Mouse (Mus musculus) kidney, postnatal 0 days (tissue): ENCODE results near the gene Sult1d1. TPM values are rescaled to one million over a fixed set of nuclear protein-coding genes. Genes with fewer than 3 reads are reported as not detected.
"Not testable (repeated sequence)": the region's sequence is repeated elsewhere in the genome, so short reads cannot be mapped to it uniquely, and the experiment has no call there.

Experiments
- ATAC-seq: fragments of 200-750 bp; cut with Nextera tagmentation; replicated peaks from 2 replicates; pipeline ENCODE4 v1.8.0; 2017; ENCODE audit warnings: low read depth, moderate number of reproducible peaks, moderate TSS enrichment, moderate library complexity; ENCODE audit not compliant: low FRiP score
- DNase-seq: peaks from one replicate; pipeline ENCODE4 v3.0.0-alpha.2; 2016; ENCODE audit warnings: low spot score
- H3K27ac ChIP-seq: fragments of 300-500 bp; sonication (generic); 2 replicates; pipeline ENCODE4 v1.5.1; 2014; ENCODE audit warnings: mild to moderate bottlenecking
- H3K27me3 ChIP-seq: fragments of 300-500 bp; sonication (generic); 2 replicates; pipeline ENCODE4 v1.6.1; 2014; ENCODE audit warnings: low read length, mixed read lengths; ENCODE audit not compliant: insufficient read depth
- H3K36me3 ChIP-seq: fragments of 300-500 bp; sonication (generic); 2 replicates; pipeline ENCODE4 v1.6.1; 2014; ENCODE audit warnings: low read length, mixed read lengths; ENCODE audit not compliant: insufficient read depth
- H3K4me1 ChIP-seq: fragments of 300-500 bp; sonication (generic); replicated peaks from 2 replicates; pipeline ENCODE4 v1.6.1; 2014; ENCODE audit warnings: antibody characterized with exemption, low read length, mixed read lengths; ENCODE audit not compliant: insufficient read depth
- H3K4me2 ChIP-seq: fragments of 300-500 bp; sonication (generic); 2 replicates; pipeline ENCODE4 v1.6.1; 2014; ENCODE audit warnings: mild to moderate bottlenecking, low read length, moderate library complexity, mixed read lengths
- H3K4me3 ChIP-seq: fragments of 300-500 bp; sonication (generic); replicated peaks from 2 replicates; pipeline ENCODE4 v1.5.1; 2014; ENCODE audit warnings: low read depth, low read length
- H3K9ac ChIP-seq: fragments of 300-500 bp; sonication (generic); 2 replicates; pipeline ENCODE4 v1.6.1; 2014; ENCODE audit warnings: low read depth, low read length
- H3K9me3 ChIP-seq: fragments of 300-500 bp; sonication (generic); replicated peaks from 2 replicates; pipeline ENCODE4 v1.6.1; 2016; ENCODE audit warnings: low read length, inconsistent platforms, mixed read lengths
- CTCF ChIP-seq: IDR thresholded peaks from 2 replicates; pipeline ENCODE4 v1.5.1; 2016; ENCODE audit warnings: antibody characterized with exemption, low read depth, mild to moderate bottlenecking, moderate library complexity
- WGBS: fragments of 180-500 bp; shearing (Covaris S2); extraction: QIAGEN DNeasy Blood & Tissue Kit; methylation state at CpG from one replicate; pipeline ENCODE4 v1.1.7; 2014; 5-methylcytosine and 5-hydroxymethylcytosine counted together
- polyA plus RNA-seq: library from polyadenylated mRNA; unstranded; fragments of >200 nt; fragmentation: Nextera tagmentation; extraction: Ambion mirVana; gene quantifications from 2 replicates; pipeline ENCODE4 v1.2.1, GENCODE M21; 2015

The Sult1d1 gene
- polyA plus RNA-seq, 1 experiment from 2014 or later, result 215 TPM

DNA sequence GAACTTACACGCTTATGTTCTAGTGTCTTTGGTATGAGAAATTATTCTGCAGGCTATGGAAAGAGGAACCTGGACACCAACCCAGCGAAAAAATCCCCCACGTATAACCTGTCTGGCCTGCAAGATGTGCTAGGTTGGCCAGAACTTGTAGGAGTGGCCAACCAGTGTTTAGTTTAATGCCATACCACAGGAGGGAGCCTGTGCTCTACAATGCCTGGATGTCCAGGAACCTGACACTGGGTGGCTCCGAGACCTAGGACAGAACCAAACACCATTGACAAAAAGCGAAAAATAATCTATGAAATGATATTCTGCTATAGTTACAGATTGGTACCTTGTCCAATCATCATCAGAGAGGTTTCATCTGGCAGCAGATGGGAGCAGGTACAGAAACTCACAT, 8.7 kb downstream of the Sult1d1 start:
- no peaks in the 10 kb centered on the region for H3K27me3 ChIP-seq
- H3K4me2 ChIP-seq, result no peak overlapping the region
- H3K27ac ChIP-seq, result no peak overlapping the region
- no peak overlapping the region for H3K4me3 ChIP-seq
- ATAC-seq (no peak; the same call in 1 of the 2 replicates), DNase-seq (no peak)
- 72% methylated on average over 5 of the region's 5 CpGs for WGBS
- H3K9ac ChIP-seq, result no peak overlapping the region
- H3K36me3 ChIP-seq, result no peaks in the 10 kb centered on the region
- peak; percentile 45; the same call in 1 of the 2 replicates for TF ChIP-seq CTCF
- no peaks in the 10 kb centered on the region for H3K9me3 ChIP-seq
- no peaks in the 10 kb centered on the region for H3K4me1 ChIP-seq

DNA sequence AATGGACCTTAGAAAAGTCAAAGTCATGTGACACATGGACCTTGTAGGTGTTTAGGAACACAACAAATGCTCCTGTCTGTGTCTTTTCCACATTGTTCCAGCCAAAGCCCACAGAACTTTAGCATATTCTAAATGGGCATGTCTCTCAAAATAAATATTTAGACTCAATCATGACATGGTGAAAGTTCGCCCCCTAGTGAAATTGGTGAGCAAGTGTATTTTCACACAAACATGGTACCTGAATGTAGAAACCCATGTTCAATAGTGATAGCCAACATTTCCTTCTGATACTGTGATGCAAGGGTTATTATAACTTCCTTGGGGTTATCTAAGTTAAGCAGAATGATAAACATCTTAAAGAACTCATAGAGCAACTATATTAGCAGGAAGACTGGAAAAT, 17.9 kb downstream of the Sult1d1 start:
- H3K4me2 ChIP-seq, result no peak overlapping the region
- no peaks in the 10 kb centered on the region for H3K36me3 ChIP-seq
- no peak overlapping the region for H3K27ac ChIP-seq
- peak; percentile 53 for TF ChIP-seq CTCF
- no peak for ATAC-seq
- H3K27me3 ChIP-seq, result no peaks in the 10 kb centered on the region
- 26% methylated on average over 1 of the region's 1 CpGs for WGBS
- DNase-seq, result peak; percentile 12
- H3K4me3 ChIP-seq, result no peak overlapping the region
- no peak overlapping the region for H3K9ac ChIP-seq
- no peaks in the 10 kb centered on the region for H3K9me3 ChIP-seq
- no peaks in the 10 kb centered on the region for H3K4me1 ChIP-seq

DNA sequence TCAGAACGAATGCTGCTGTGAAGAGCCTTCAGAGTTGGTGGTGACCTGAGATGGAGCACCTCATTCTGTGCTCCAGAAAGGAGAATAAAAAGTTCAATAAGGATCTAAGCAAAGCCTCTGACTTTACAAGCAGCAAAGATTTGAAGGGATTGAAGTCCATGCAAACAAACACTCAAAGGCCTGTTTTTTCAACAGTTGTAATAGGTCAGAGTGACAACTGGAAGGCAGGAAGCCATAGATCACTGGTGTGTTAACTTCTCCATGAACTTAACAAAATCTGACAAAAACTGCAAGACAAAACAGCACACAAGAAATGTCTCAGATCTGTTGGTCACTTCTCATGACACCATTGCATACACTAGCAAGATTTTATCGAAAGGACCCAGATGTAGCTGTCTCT, 30.7 kb downstream of the Sult1d1 start, which contains the start of gene Sult1b1:
Gene Sult1b1, minus strand, starts transcription at position 85 of the 400 bp plus-strand sequence.
- no peak within 1 kb of the TSS for H3K4me2 ChIP-seq
- peak within 1 kb of the TSS; percentile 25; the same call in 1 of the 2 replicates for H3K27ac ChIP-seq
- H3K4me3 ChIP-seq, result no peak within 1 kb of the TSS
- no peaks in the 10 kb centered on the region for H3K27me3 ChIP-seq
- no peaks in the 10 kb centered on the region for H3K36me3 ChIP-seq
- DNase-seq (peak; percentile 79), ATAC-seq (no peak)
- no peak within 1 kb of the TSS for H3K9ac ChIP-seq
- WGBS, result 60% methylated on average over 2 of the region's 2 CpGs
- H3K4me1 ChIP-seq, result no peaks in the 10 kb centered on the region
- no peak for TF ChIP-seq CTCF
- H3K9me3 ChIP-seq, result no peaks in the 10 kb centered on the region

DNA sequence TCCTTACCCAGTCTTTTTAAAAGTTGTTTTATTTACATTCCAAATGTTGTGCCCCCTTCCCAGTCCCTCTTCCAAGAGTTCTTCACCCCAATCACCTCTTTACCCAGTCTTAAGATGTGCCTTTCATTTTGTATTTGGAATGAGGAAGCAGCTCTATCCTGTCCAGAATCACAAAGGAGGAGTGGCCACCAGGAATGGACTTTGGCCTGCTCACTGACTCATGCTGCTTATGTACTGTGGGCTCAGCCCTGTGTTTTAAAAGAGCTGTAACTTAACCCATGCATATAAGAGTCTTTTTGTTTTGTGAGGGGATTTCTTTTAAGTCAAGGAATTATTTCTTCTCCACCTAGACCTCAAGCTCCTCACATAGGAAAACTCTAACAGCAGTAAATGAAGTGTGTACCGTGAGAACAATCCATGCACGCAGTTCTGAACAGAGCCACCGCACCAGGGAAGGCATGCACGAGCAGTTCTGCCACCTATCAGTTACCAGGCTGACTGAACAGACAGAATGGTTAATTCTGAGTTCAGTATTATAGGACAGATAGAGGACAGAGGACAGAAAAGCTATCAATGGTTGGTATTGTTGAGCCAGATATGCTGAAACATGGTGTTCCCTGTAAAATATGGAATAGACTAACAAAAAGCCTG, 32.7 kb downstream of the Sult1d1 start:
- H3K4me2 ChIP-seq, result no peak overlapping the region
- H3K4me1 ChIP-seq, result no peaks in the 10 kb centered on the region
- 57% methylated on average over 4 of the region's 4 CpGs for WGBS
- H3K36me3 ChIP-seq, result no peaks in the 10 kb centered on the region
- no peaks in the 10 kb centered on the region for H3K9me3 ChIP-seq
- peak; percentile 50 for DNase-seq
- H3K4me3 ChIP-seq, result no peak overlapping the region
- no peaks in the 10 kb centered on the region for H3K27me3 ChIP-seq
- H3K9ac ChIP-seq, result no peak overlapping the region
- TF ChIP-seq CTCF, result no peak
- 0 out of 2 replicates have a peak overlapping the region, but pooled peaks have one; percentile 3 for H3K27ac ChIP-seq
- peak; percentile 97 for ATAC-seq

DNA sequence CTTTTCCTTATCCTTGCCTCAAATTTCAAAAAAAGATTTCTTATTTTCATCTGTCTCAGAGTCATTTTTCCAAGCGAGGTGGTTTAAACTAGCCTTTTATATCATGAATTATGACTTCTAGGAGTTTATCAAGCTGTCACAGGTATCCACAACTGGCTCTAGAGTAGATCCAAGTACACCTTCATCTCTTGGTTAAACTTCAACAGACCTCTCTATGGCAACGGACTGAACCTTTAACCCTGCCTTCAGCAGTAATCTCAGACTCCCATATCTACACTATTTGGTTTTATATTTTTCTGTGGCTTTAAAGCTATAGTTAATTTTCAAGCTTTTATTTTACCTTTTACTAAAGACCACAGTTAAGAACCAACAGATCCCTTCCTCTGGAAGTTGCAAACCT, 36.5 kb downstream of the Sult1d1 start:
- no peaks in the 10 kb centered on the region for H3K27me3 ChIP-seq
- ATAC-seq (0 out of 2 replicates have a peak, but pooled peaks have one; percentile 59), DNase-seq (peak; percentile 33)
- no peak overlapping the region for H3K4me2 ChIP-seq
- H3K36me3 ChIP-seq, result no peaks in the 10 kb centered on the region
- no peaks in the 10 kb centered on the region for H3K9me3 ChIP-seq
- H3K27ac ChIP-seq, result peak overlapping the region; percentile 54
- H3K9ac ChIP-seq, result no peak overlapping the region
- no peak overlapping the region for H3K4me3 ChIP-seq
- no peaks in the 10 kb centered on the region for H3K4me1 ChIP-seq
- WGBS, result 46% methylated on average over 2 of the region's 2 CpGs
- TF ChIP-seq CTCF, result no peak

DNA sequence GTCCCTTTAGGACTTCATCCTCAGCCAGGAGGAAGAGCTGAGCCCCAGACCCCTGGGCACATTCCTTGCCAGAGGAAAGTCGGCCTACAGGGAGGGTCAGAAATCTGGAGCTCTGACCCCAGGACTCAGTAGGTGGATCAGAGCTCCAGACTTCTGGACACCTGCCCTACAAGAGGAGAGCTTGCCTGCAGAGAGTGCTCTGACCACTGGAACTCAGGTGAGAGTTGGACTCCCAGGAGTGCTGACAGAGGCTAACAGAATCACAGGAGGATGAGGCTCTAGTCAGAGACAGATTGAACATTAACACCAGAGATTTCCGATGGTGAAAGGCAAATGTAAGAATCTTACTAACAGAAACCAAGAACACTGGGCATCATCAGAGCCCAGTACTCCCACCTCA, 45.3 kb downstream of the Sult1d1 start:
- DNase-seq, H3K9ac ChIP-seq, H3K36me3 ChIP-seq, H3K4me1 ChIP-seq, H3K9me3 ChIP-seq, H3K27ac ChIP-seq, H3K4me3 ChIP-seq, H3K27me3 ChIP-seq, ATAC-seq, H3K4me2 ChIP-seq: not testable (repeated sequence)
- 88% methylated on average over 2 of the region's 2 CpGs for WGBS
